ENCODE assay signal across 8 mouse cellular contexts in the genomic region with DNA sequence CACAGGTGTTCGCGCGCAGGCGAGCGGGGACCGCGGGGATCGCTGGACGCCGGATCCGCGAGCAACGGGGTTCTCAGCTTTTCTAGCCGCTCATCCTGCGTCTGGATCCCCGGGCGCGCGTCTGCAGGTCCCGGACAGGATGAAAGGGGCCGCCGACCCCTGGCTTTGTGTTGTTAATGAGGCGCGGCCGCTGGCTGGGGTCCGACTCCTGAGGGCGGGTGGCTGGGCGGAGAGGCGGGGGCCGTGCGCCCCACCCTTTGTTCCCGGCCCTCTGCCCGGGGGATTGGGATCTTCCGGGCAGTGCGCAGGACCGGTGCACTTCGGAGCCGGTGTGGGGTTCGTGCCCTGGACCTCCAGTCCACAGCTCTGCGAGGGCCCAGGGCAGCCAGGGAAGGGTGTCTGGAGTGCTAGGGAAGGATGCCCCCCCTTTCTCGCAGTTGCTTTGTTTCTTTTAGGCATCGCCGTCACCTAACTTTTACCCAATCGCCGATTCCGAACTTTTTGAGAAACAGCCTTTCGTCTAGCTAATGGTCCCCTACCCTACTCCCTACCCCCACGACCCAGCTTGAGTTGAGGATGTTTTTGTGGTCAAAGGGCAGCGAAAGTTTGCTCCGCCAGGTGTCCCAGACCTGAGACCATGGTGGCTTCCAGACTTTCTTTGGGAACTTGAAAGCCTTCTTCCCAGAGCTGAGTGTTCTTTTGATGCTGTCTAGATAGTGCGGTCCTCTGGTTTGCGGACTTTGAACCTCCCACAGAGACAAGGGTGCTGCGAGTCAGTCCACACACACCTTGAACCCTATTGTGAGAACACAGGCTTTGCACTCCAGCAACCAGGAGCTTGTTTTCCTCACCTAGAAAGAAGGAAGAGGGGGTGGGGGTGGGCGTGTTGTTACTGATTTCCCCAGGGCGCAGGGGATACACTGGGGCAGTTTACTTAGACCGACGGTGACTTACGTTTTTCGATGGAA. TPM values are rescaled to one million over a fixed set of nuclear protein-coding genes. Genes with fewer than 3 reads are reported as not detected.
DNase-seq lines count a peak whose midpoint lies in the region; ATAC-seq and TF ChIP-seq lines count a peak whose summit lies in the region.

No protein-coding gene starts in this region.

- H3K36me3 ChIP-seq in ES-Bruce4 (ENCODE audit: control insufficient read depth, insufficient read depth, low read length, poor library complexity, severe bottlenecking): no peaks in the 10 kb centered on the region
- H3K36me3 ChIP-seq in forebrain, embryonic 11.5 days (ENCODE audit: control insufficient read depth, insufficient read depth, low read length): no peaks in the 10 kb centered on the region
- H3K36me3 ChIP-seq in limb, embryonic 14.5 days (ENCODE audit: control insufficient read depth, insufficient read depth, low read length): no peaks in the 10 kb centered on the region
- H3K36me3 ChIP-seq in midbrain, postnatal 0 days (ENCODE audit: insufficient read depth, low read length): no peaks in the 10 kb centered on the region

- no peaks in the 10 kb centered on the region for H3K4me1 ChIP-seq in cerebellum, adult 2 months (ENCODE audit: control insufficient read depth, insufficient read depth, low read length)
- H3K4me1 ChIP-seq in ES-Bruce4 (ENCODE audit: control insufficient read depth, insufficient read depth, low read length): peaks cover 8% of the 10 kb centered on the region
- peaks cover 11% of the 10 kb centered on the region for H3K4me1 ChIP-seq in forebrain, embryonic 11.5 days (replicated peaks; ENCODE audit: control insufficient read depth, insufficient read depth, low read length)
- H3K4me1 ChIP-seq in limb, embryonic 14.5 days (ENCODE audit: control insufficient read depth, insufficient read depth, low read length): peaks cover 29% of the 10 kb centered on the region
- no peaks in the 10 kb centered on the region; the same call in 1 of the 2 replicates for H3K4me1 ChIP-seq in midbrain, postnatal 0 days (ENCODE audit: insufficient read depth, low read length)

- peak overlapping the region; percentile 56 for H3K4me3 ChIP-seq in cerebellum, adult 2 months (replicated peaks; ENCODE audit: insufficient read depth, low read depth, low read length)
- peak overlapping the region; percentile 87 for H3K4me3 ChIP-seq in ES-Bruce4 (ENCODE audit: low read depth, low read length)
- H3K4me3 ChIP-seq in forebrain, embryonic 11.5 days (ENCODE audit: low read depth, low read length): peak overlapping the region; percentile 83
- peak overlapping the region; percentile 97 for H3K4me3 ChIP-seq in limb, embryonic 14.5 days (replicated peaks; ENCODE audit: low read length)
- peak overlapping the region; percentile 96 for H3K4me3 ChIP-seq in midbrain, postnatal 0 days (ENCODE audit: low read depth, low read length)

- H3K27me3 ChIP-seq in cerebellum, adult 2 months (ENCODE audit: control insufficient read depth, insufficient read depth, low read length): peaks cover 3% of the 10 kb centered on the region; the same call in 1 of the 2 replicates
- H3K27me3 ChIP-seq in ES-Bruce4 (ENCODE audit: control insufficient read depth, insufficient read depth, low read length, poor library complexity, severe bottlenecking): no peaks in the 10 kb centered on the region
- H3K27me3 ChIP-seq in forebrain, embryonic 11.5 days (ENCODE audit: control insufficient read depth, insufficient read depth, low read length): no peaks in the 10 kb centered on the region; the same call in 1 of the 2 replicates
- H3K27me3 ChIP-seq in limb, embryonic 14.5 days (ENCODE audit: control insufficient read depth, insufficient read depth, low read length): no peaks in the 10 kb centered on the region
- H3K27me3 ChIP-seq in midbrain, postnatal 0 days (ENCODE audit: insufficient read depth, low read length): peaks cover 6% of the 10 kb centered on the region

- 2% methylated on average over 59 of the region's 59 CpGs for WGBS in cerebellum, adult 2 months
- WGBS in forebrain, embryonic 11.5 days: under 1% methylated on average over 46 of the region's 59 CpGs
- WGBS in limb, embryonic 14.5 days: under 1% methylated on average over 50 of the region's 59 CpGs
- 1% methylated on average over 55 of the region's 59 CpGs for WGBS in midbrain, postnatal 0 days

- H3K9me3 ChIP-seq in ES-Bruce4 (replicated peaks; ENCODE audit: control insufficient read depth, insufficient read depth, low read length, poor library complexity, severe bottlenecking): no peaks in the 10 kb centered on the region; the same call in 1 of the 2 replicates
- no peaks in the 10 kb centered on the region for H3K9me3 ChIP-seq in forebrain, embryonic 11.5 days (ENCODE audit: control insufficient read depth, low read length)
- no peaks in the 10 kb centered on the region for H3K9me3 ChIP-seq in limb, embryonic 14.5 days (ENCODE audit: control insufficient read depth, low read length)
- no peaks in the 10 kb centered on the region for H3K9me3 ChIP-seq in midbrain, postnatal 0 days (ENCODE audit: low read length)

- peak; percentile 79 for TF ChIP-seq EP300 in ES-Bruce4 (IDR thresholded peaks at IDR 0.05; ENCODE audit: insufficient read depth, low read depth, low read length)

- TF ChIP-seq CTCF in cerebellum, adult 2 months (IDR thresholded peaks at IDR 0.05; ENCODE audit: borderline replicate concordance, insufficient read depth, low read depth, low read length): no peak
- no peak for TF ChIP-seq CTCF in ES-Bruce4 (IDR thresholded peaks at IDR 0.05; ENCODE audit: low read depth, low read length)
- no peak for TF ChIP-seq CTCF in midbrain, postnatal 0 days (IDR thresholded peaks at IDR 0.05)

- peak; percentile 81 for ATAC-seq in forebrain, embryonic 11.5 days (replicated peaks; ENCODE audit: low FRiP score)
- ATAC-seq in limb, embryonic 14.5 days (ENCODE audit: low FRiP score, low read depth): peak; percentile 14; the same call in 1 of the 2 replicates
- ATAC-seq in midbrain, postnatal 0 days (ENCODE audit: low FRiP score): peak; percentile 77

- no peak for TF ChIP-seq POLR2A in cerebellum, adult 2 months (IDR thresholded peaks at IDR 0.05; ENCODE audit: borderline replicate concordance, insufficient read depth, low read length)
- TF ChIP-seq POLR2A in ES-Bruce4 (IDR thresholded peaks at IDR 0.05; ENCODE audit: insufficient read depth, low read length): no peak
- no peak for TF ChIP-seq POLR2A in limb, embryonic 14.5 days (IDR thresholded peaks at IDR 0.05; ENCODE audit: borderline replicate concordance, extremely low read depth, insufficient read depth, insufficient read length)

- intact Hi-C loops in heart, postnatal 25 days (cut with DNase I): loop anchor here (5.0 to 10.0 kb wide), 2 partner anchors 38 to 385 kb away; a partner anchor contains a TSS

- DNase-seq in cerebellum, adult 2 months: no peak
- no peak for DNase-seq in cerebellum, adult 9-11 months
- peak; percentile 84 for DNase-seq in forebrain, embryonic 11.5 days (ENCODE audit: low spot score)
- peak; percentile 26 for DNase-seq in heart, postnatal 25 days (ENCODE audit: low spot score)
- no peak for DNase-seq in limb, embryonic 14.5 days (ENCODE audit: low spot score)
- peak; percentile 45 for DNase-seq in midbrain, postnatal 0 days (ENCODE audit: low spot score)
- DNase-seq in frontal cortex, postnatal 14 days (ENCODE audit: low spot score in 2 of 2): no peak

- H3K9ac ChIP-seq in ES-Bruce4 (ENCODE audit: low read depth, poor library complexity, severe bottlenecking): peak overlapping the region; percentile 86
- peak overlapping the region; percentile 82 for H3K9ac ChIP-seq in forebrain, embryonic 11.5 days (ENCODE audit: low read length)
- peak overlapping the region; percentile 89 for H3K9ac ChIP-seq in limb, embryonic 14.5 days (ENCODE audit: low read depth, low read length, severe bottlenecking)
- peak overlapping the region; percentile 74 for H3K9ac ChIP-seq in midbrain, postnatal 0 days (replicated peaks; ENCODE audit: low read length, poor library complexity, severe bottlenecking)

- H3K4me2 ChIP-seq in forebrain, embryonic 11.5 days (ENCODE audit: low read depth, low read length, severe bottlenecking): peak overlapping the region; percentile 87
- H3K4me2 ChIP-seq in limb, embryonic 14.5 days (replicated peaks; ENCODE audit: low read depth, low read length, severe bottlenecking): peak overlapping the region; percentile 80
- peak overlapping the region; percentile 98 for H3K4me2 ChIP-seq in midbrain, postnatal 0 days (ENCODE audit: low read depth, low read length, poor library complexity, severe bottlenecking)

- no peak overlapping the region for H3K27ac ChIP-seq in cerebellum, adult 2 months (ENCODE audit: insufficient read depth, low read length)
- peak overlapping the region; percentile 74 for H3K27ac ChIP-seq in ES-Bruce4 (ENCODE audit: insufficient read depth, low read length)
- H3K27ac ChIP-seq in forebrain, embryonic 11.5 days (ENCODE audit: low read depth, low read length): peak overlapping the region; percentile 81
- peak overlapping the region; percentile 87 for H3K27ac ChIP-seq in limb, embryonic 14.5 days (replicated peaks; ENCODE audit: low read depth, low read length)
- H3K27ac ChIP-seq in midbrain, postnatal 0 days (ENCODE audit: low read depth, low read length): no peak overlapping the region

RNA-seq across cellular contexts. Expression of a gene that starts 0.8 kb away (rescaled TPM):
- polyA plus RNA-seq in cerebellum, adult 2 months (2012; rRNA removed): 1.2 and 1.3 TPM in 2 replicates
- 47.3 and 48.9 TPM in 2 replicates for polyA plus RNA-seq in ES-Bruce4 (2011; ENCODE audit: insufficient read depth, insufficient read length, low read depth, missing spikeins)
- 7.2 and 7.8 TPM in 2 replicates for polyA plus RNA-seq in forebrain, embryonic 11.5 days (2014; fragmentation: Nextera tagmentation; extraction: Ambion mirVana)
- 1 to 10 TPM; 3.6 to 5.7 TPM for total RNA-seq in heart, postnatal 25 days (2021)
- polyA plus RNA-seq in limb, embryonic 14.5 days (2012; rRNA removed): 15.4 and 19.1 TPM in 2 replicates
- 6.0 and 9.3 TPM in 2 replicates for polyA plus RNA-seq in limb, embryonic 14.5 days (2014; fragmentation: Nextera tagmentation; extraction: Ambion mirVana)
- total RNA-seq in midbrain, postnatal 0 days (2014; rRNA removed): 9.1 TPM in 2 replicates
- polyA plus RNA-seq in midbrain, postnatal 0 days (2015; fragmentation: Nextera tagmentation; extraction: Ambion mirVana): 1.2 and 1.5 TPM in 2 replicates

RNA-seq across cellular contexts. Expression of a gene that starts 45.3 kb away (rescaled TPM):
- not detected in 2 replicates for polyA plus RNA-seq in cerebellum, adult 2 months (2012; rRNA removed)
- polyA plus RNA-seq in ES-Bruce4 (2011; ENCODE audit: insufficient read depth, insufficient read length, low read depth, missing spikeins): 1.6 and 3.7 TPM in 2 replicates
- 0.52 TPM in 1 of 2 replicates, not detected in the other for polyA plus RNA-seq in forebrain, embryonic 11.5 days (2014; fragmentation: Nextera tagmentation; extraction: Ambion mirVana)
- total RNA-seq in heart, postnatal 25 days (2021): not detected
- 0.14 TPM in 1 of 2 replicates, not detected in the other for polyA plus RNA-seq in limb, embryonic 14.5 days (2012; rRNA removed)
- polyA plus RNA-seq in limb, embryonic 14.5 days (2014; fragmentation: Nextera tagmentation; extraction: Ambion mirVana): not detected in 2 replicates
- total RNA-seq in midbrain, postnatal 0 days (2014; rRNA removed): 0.88 TPM in 1 of 2 replicates, not detected in the other
- 0.16 and 0.40 TPM in 2 replicates for polyA plus RNA-seq in midbrain, postnatal 0 days (2015; fragmentation: Nextera tagmentation; extraction: Ambion mirVana)

Comparison
In these comparisons a context has a peak if more than half of its experiments do, and no peak if none do; other contexts are left out.
1. DNase-seq: peak in forebrain, embryonic 11.5 days (single experiment), heart, postnatal 25 days (single experiment) and midbrain, postnatal 0 days (single experiment); none in cerebellum, adult 2 months (0 of 2), cerebellum, adult 9-11 months (single experiment), limb, embryonic 14.5 days (single experiment) and frontal cortex, postnatal 14 days (0 of 2).
2. H3K27ac ChIP-seq: peak in ES-Bruce4 (single experiment), forebrain, embryonic 11.5 days (single experiment) and limb, embryonic 14.5 days (single experiment); none in cerebellum, adult 2 months (single experiment) and midbrain, postnatal 0 days (single experiment).
3. ATAC-seq: peak in every context shown above with its lines; median percentile 81 in forebrain, embryonic 11.5 days; 77 in midbrain, postnatal 0 days; 14 in limb, embryonic 14.5 days.
4. Peak in every context shown above with its lines, with median percentiles within 50 percentile points of each other: H3K4me3 ChIP-seq, H3K9ac ChIP-seq and H3K4me2 ChIP-seq.